Mouse (Mus musculus) myocyte (in vitro differentiated cells): ENCODE results near the gene Olfr574. TPM values are rescaled to one million over a fixed set of nuclear protein-coding genes. Genes with fewer than 3 reads are reported as not detected.

Experiments
- H3K27me3 ChIP-seq: one replicate; pipeline ENCODE4 v1.6.1; 2011; ENCODE audit not compliant: control insufficient read depth, insufficient read depth, insufficient read length
- H3K36me3 ChIP-seq: one replicate; pipeline ENCODE4 v1.6.1; 2011; ENCODE audit not compliant: control insufficient read depth, insufficient read depth
- H3K4me2 ChIP-seq: one replicate; pipeline ENCODE4 v1.6.1; 2011; ENCODE audit warnings: low read depth, control low read depth
- H3K4me3 ChIP-seq: one replicate; pipeline ENCODE4 v1.5.1; 2011; ENCODE audit warnings: mild to moderate bottlenecking, control low read depth, moderate library complexity
- H3K79me2 ChIP-seq: one replicate; pipeline ENCODE4 v1.6.1; 2011; ENCODE audit not compliant: control insufficient read depth, insufficient read depth
- H3ac ChIP-seq: one replicate; pipeline ENCODE4 v1.6.1; 2011; ENCODE audit not compliant: control insufficient read depth, insufficient read length
- CEBPB ChIP-seq: IDR thresholded peaks from 2 replicates; pipeline ENCODE4 v1.6.1; 2011; ENCODE audit warnings: mild to moderate bottlenecking, moderate library complexity; ENCODE audit not compliant: poor library complexity, insufficient read depth, severe bottlenecking
- E2F4 ChIP-seq: IDR thresholded peaks from one replicate; pipeline ENCODE4 v1.6.1; 2011; ENCODE audit warnings: mild to moderate bottlenecking, control low read depth, moderate library complexity; ENCODE audit not compliant: insufficient read depth
- MAX ChIP-seq: IDR thresholded peaks from one replicate; pipeline ENCODE4 v1.6.1; 2011; ENCODE audit warnings: low read depth, mild to moderate bottlenecking, control low read depth
- MYOD1 ChIP-seq, 3 experiments: IDR thresholded peaks; one replicate each; pipeline ENCODE4 v1.6.1; 2011; ENCODE audit warnings: control low read depth in 2 of 3, low read depth in 2 of 3, mild to moderate bottlenecking in 2 of 3, moderate library complexity in 1 of 3; ENCODE audit not compliant: insufficient read length in 2 of 3, control insufficient read depth in 1 of 3
- MYOG ChIP-seq, 3 experiments: IDR thresholded peaks; one replicate each; pipeline ENCODE4 v1.6.1; 2011; ENCODE audit warnings: control low read depth in 2 of 3, low read depth in 2 of 3, mild to moderate bottlenecking in 2 of 3; ENCODE audit not compliant: insufficient read length in 2 of 3, control insufficient read depth in 1 of 3, insufficient read depth in 1 of 3
- POLR2A ChIP-seq: IDR thresholded peaks from one replicate; pipeline ENCODE4 v1.6.1; 2011; ENCODE audit warnings: low read depth, mild to moderate bottlenecking, control low read depth, moderate library complexity; ENCODE audit not compliant: insufficient read length
- POLR2AphosphoS2 ChIP-seq: IDR thresholded peaks from one replicate; pipeline ENCODE4 v1.6.1; 2011; ENCODE audit warnings: low read depth, control low read depth; ENCODE audit not compliant: insufficient read length
- REST ChIP-seq: IDR thresholded peaks from one replicate; pipeline ENCODE4 v1.6.1; 2011; ENCODE audit warnings: mild to moderate bottlenecking, control low read depth, moderate library complexity; ENCODE audit not compliant: insufficient read depth, insufficient read length
- SRF ChIP-seq: IDR thresholded peaks from one replicate; pipeline ENCODE4 v1.6.1; 2011; ENCODE audit warnings: low read depth; ENCODE audit not compliant: control insufficient read depth, insufficient read length
- TCF12 ChIP-seq: IDR thresholded peaks from one replicate; pipeline ENCODE4 v1.6.1; 2011; ENCODE audit warnings: mild to moderate bottlenecking, control low read depth; ENCODE audit not compliant: poor library complexity, insufficient read depth, severe bottlenecking
- TCF3 ChIP-seq: IDR thresholded peaks from one replicate; pipeline ENCODE4 v1.6.1; 2011; ENCODE audit warnings: low read depth, control low read depth; ENCODE audit not compliant: insufficient read length
- USF1 ChIP-seq: IDR thresholded peaks from one replicate; pipeline ENCODE4 v1.6.1; 2011; ENCODE audit warnings: low read depth, mild to moderate bottlenecking, control low read depth, moderate library complexity
- polyA plus RNA-seq: library from polyadenylated mRNA; unstranded; fragments of >200 nt; fragmentation: generic; extraction: Trizol; gene quantifications from one replicate; pipeline ENCODE4 v1.2.1, GENCODE M21; 2012; ENCODE audit warnings: missing spikeins

The Olfr574 gene
- polyA plus RNA-seq, 1 experiment = not detected

- TF ChIP-seq TCF12 (no peak), MYOG (IDR thresholded peaks at IDR 0.05; ENCODE audit: control insufficient read depth in 1 of 3, insufficient read depth in 1 of 3, insufficient read length in 2 of 3, low read depth in 2 of 3) (no peak), SRF (no peak), MYOD1 (IDR thresholded peaks at IDR 0.05; ENCODE audit: control insufficient read depth in 1 of 3, insufficient read length in 2 of 3, low read depth in 2 of 3) (no peak), USF1 (no peak), CEBPB (no peak), E2F4 (no peak), MAX (no peak), REST (no peak), POLR2A (no peak), TCF3 (no peak), POLR2AphosphoS2 (no peak)
- Histone ChIP-seq H3K79me2 (no peaks in the 10 kb centered on the region), H3K4me2 (no peak within 1 kb of the TSS)
Measured at GRCm38 (mm10) chr7:102924109-102924508, 24.2 kb upstream of the Olfr574 start, which contains the start of gene Olfr572. Gene Olfr572, plus strand, starts transcription at chr7:102924409.

DNA sequence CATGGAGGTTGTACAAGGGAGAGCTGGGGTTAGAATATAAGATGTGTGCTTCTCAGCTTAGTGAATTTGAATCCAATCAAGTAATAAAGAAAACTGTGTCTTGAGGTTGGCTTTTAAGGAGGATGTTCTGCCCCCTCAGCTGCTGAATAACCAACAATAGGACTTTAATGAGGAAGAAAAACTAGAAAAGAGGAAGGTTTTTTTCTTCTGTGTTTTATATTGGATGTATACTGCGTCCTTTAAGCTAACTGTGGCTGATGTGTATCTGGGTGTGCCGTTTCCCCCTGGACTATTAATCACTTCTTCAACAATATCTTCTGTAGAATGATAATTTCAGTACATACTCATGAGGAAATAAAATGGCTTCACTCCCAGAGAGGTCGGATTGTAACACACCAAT, 21.2 kb upstream of the Olfr574 start:
- Histone ChIP-seq H3K4me2 (no peak overlapping the region), H3ac (no peak overlapping the region), H3K79me2 (no peaks in the 10 kb centered on the region), H3K36me3 (no peaks in the 10 kb centered on the region), H3K27me3 (no peaks in the 10 kb centered on the region), H3K4me3 (no peak overlapping the region)
- TF ChIP-seq MYOD1 (IDR thresholded peaks at IDR 0.05; ENCODE audit: control insufficient read depth in 1 of 3, insufficient read length in 2 of 3, low read depth in 2 of 3) (no peak), SRF (no peak), USF1 (no peak)

More at GRCm38 (mm10) chr7:102924109-102924508, 24.2 kb upstream of the Olfr574 start, which contains the start of gene Olfr572:
- Histone ChIP-seq H3K27me3 (no peaks in the 10 kb centered on the region), H3K36me3 (no peaks in the 10 kb centered on the region), H3ac (no peak within 1 kb of the TSS), H3K4me3 (no peak within 1 kb of the TSS)

GRCm38 (mm10) chr7:102942475-102942874, 5.8 kb upstream of the Olfr574 start, which contains the start of gene Olfr573-ps1:
Gene Olfr573-ps1, minus strand, starts transcription at chr7:102942575.
- TF ChIP-seq MAX (no peak), MYOG (IDR thresholded peaks at IDR 0.05; ENCODE audit: control insufficient read depth in 1 of 3, insufficient read depth in 1 of 3, insufficient read length in 2 of 3, low read depth in 2 of 3) (no peak), POLR2AphosphoS2 (no peak), POLR2A (no peak), TCF3 (no peak), E2F4 (no peak), TCF12 (no peak), CEBPB (no peak), REST (no peak), MYOD1 (IDR thresholded peaks at IDR 0.05; ENCODE audit: control insufficient read depth in 1 of 3, insufficient read length in 2 of 3, low read depth in 2 of 3) (no peak), USF1 (no peak), SRF (no peak)
- H3K4me2 ChIP-seq = no peak within 1 kb of the TSS
- H3ac ChIP-seq = no peak within 1 kb of the TSS
- H3K36me3 ChIP-seq = no peaks in the 10 kb centered on the region
- no peaks in the 10 kb centered on the region for H3K79me2 ChIP-seq
- H3K27me3 ChIP-seq = no peaks in the 10 kb centered on the region
- H3K4me3 ChIP-seq = no peak within 1 kb of the TSS

DNA sequence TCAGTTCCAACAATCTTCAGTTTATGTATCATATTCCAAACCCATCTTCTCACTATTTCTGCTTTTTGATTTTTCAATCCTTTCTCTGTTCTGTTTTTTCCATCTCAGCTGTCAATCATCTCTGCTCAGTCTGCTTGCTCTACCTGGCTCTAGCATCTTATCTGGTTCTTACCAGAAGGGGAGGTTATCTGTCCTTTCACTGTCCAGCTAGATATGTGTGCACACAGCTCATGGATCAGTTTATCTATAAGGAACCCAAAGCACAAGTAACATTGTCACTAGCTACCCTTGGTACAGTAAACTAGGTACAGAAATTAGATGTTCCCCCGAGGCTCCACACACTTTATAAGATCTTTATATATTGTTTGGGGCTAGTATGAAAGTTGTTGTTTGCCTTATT, 4.8 kb upstream of the Olfr574 start:
- TF ChIP-seq E2F4 (no peak), SRF (no peak), MYOG (IDR thresholded peaks at IDR 0.05; ENCODE audit: control insufficient read depth in 1 of 3, insufficient read depth in 1 of 3, insufficient read length in 2 of 3, low read depth in 2 of 3) (no peak), REST (no peak), CEBPB (no peak), TCF3 (no peak), POLR2AphosphoS2 (no peak), USF1 (no peak), MYOD1 (IDR thresholded peaks at IDR 0.05; ENCODE audit: control insufficient read depth in 1 of 3, insufficient read length in 2 of 3, low read depth in 2 of 3) (no peak), TCF12 (no peak), MAX (no peak), POLR2A (no peak)
- Histone ChIP-seq H3K36me3 (no peaks in the 10 kb centered on the region), H3K79me2 (no peaks in the 10 kb centered on the region), H3K4me3 (no peak overlapping the region), H3K27me3 (no peaks in the 10 kb centered on the region), H3K4me2 (no peak overlapping the region), H3ac (no peak overlapping the region)

GRCm38 (mm10) chr7:102950732-102951131, 2.5 kb downstream of the Olfr574 start:
- no peak for TF ChIP-seq POLR2A
- TF ChIP-seq POLR2AphosphoS2 = no peak
- TF ChIP-seq MYOG (IDR thresholded peaks at IDR 0.05; ENCODE audit: control insufficient read depth in 1 of 3, insufficient read depth in 1 of 3, insufficient read length in 2 of 3, low read depth in 2 of 3) = no peak
- H3K4me3 ChIP-seq = no peak overlapping the region
- no peaks in the 10 kb centered on the region for H3K36me3 ChIP-seq
- no peak overlapping the region for H3ac ChIP-seq
- H3K4me2 ChIP-seq = no peak overlapping the region
- no peaks in the 10 kb centered on the region for H3K79me2 ChIP-seq
- no peaks in the 10 kb centered on the region for H3K27me3 ChIP-seq
